Mouse (Mus musculus): ENCODE results near the gene B4galnt1. TPM values are rescaled to one million over a fixed set of nuclear protein-coding genes. Genes with fewer than 3 reads are reported as not detected.
"Not testable (repeated sequence)": the region's sequence is repeated elsewhere in the genome, so short reads cannot be mapped to it uniquely, and the experiment has no call there.

B4galnt1 gene
- polyA plus RNA-seq, 1 experiment from 2014 or later = 6.9 TPM

DNA sequence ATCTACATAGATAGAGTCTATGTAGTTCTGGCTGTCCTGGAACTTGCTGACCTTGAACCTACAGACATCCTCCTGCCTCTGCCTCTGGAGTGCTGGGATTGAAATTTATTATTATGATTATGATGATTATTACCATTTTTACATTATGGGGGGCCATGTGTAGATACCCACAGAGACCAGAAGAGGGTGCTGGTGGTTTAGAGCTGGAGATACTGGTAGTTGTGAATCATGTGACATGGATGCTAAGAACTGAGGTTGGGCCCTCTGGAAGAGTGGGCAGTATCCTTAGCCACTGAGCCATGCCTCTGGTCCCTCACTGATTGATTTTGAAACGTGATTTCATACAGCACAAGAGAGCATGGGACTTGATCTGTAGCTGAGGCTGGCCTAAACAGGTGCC lies 21.4 kb downstream of the B4galnt1 start:
- peaks cover 40% of the 10 kb centered on the region for H3K4me1 ChIP-seq
- H3K9ac ChIP-seq = no peak overlapping the region
- peaks cover 21% of the 10 kb centered on the region for H3K27me3 ChIP-seq
- ATAC-seq (ENCODE audit: low FRiP score, low read depth) = no peak
- no peak overlapping the region for H3K4me3 ChIP-seq
- no peaks in the 10 kb centered on the region for H3K9me3 ChIP-seq
- H3K36me3 ChIP-seq = peaks cover 66% of the 10 kb centered on the region
- H3K27ac ChIP-seq = no peak overlapping the region
- H3K4me2 ChIP-seq (replicated peaks) = no peak overlapping the region
- 92% methylated on average over 1 of the region's 1 CpGs for WGBS

- Histone ChIP-seq H3K4me1 (peaks cover 43% of the 10 kb centered on the region), H3K4me2 (replicated peaks) (peak overlapping the region; percentile 96), H3K9ac (peak overlapping the region; percentile 90), H3K27me3 (peaks cover 10% of the 10 kb centered on the region; the same call in 1 of the 2 replicates), H3K9me3 (no peaks in the 10 kb centered on the region), H3K4me3 (peak overlapping the region; percentile 71), H3K36me3 (peaks cover 65% of the 10 kb centered on the region), H3K27ac (peak overlapping the region; percentile 95; the same call in 1 of the 2 replicates)
- ATAC-seq (ENCODE audit: low FRiP score, low read depth) = no peak
- WGBS = 40% methylated on average over 10 of the region's 10 CpGs
Measured at GRCm38 (mm10) chr10:127187371-127188078, 22.5 kb downstream of the B4galnt1 start.

GRCm38 (mm10) chr10:127188079-127188453 lies 23.0 kb downstream of the B4galnt1 start:
- no peak for ATAC-seq (ENCODE audit: low FRiP score, low read depth)
- peak overlapping the region; percentile 96 for H3K4me2 ChIP-seq (replicated peaks)
- 0 out of 2 replicates have a peak, but pooled peaks cover 9% of the 10 kb centered on the region for H3K27me3 ChIP-seq
- H3K36me3 ChIP-seq = peaks cover 65% of the 10 kb centered on the region
- 1% methylated on average over 17 of the region's 21 CpGs for WGBS
- peak overlapping the region; percentile 90 for H3K9ac ChIP-seq
- H3K27ac ChIP-seq = peak overlapping the region; percentile 95
- peak overlapping the region; percentile 71 for H3K4me3 ChIP-seq
- H3K9me3 ChIP-seq = no peaks in the 10 kb centered on the region
- peaks cover 47% of the 10 kb centered on the region for H3K4me1 ChIP-seq

- Histone ChIP-seq H3K4me1 (peaks cover 51% of the 10 kb centered on the region), H3K36me3 (peaks cover 65% of the 10 kb centered on the region), H3K9me3 (no peaks in the 10 kb centered on the region), H3K27me3 (0 out of 2 replicates have a peak, but pooled peaks cover 6% of the 10 kb centered on the region), H3K27ac (peak overlapping the region; percentile 95), H3K9ac (peak overlapping the region; percentile 90), H3K4me2 (replicated peaks) (peak overlapping the region; percentile 96), H3K4me3 (peak overlapping the region; percentile 71)
- ATAC-seq (ENCODE audit: low FRiP score, low read depth) = peak; percentile 86
- under 1% methylated on average over 43 of the region's 46 CpGs for WGBS
Measured at GRCm38 (mm10) chr10:127188465-127189115, 23.6 kb downstream of the B4galnt1 start.

GRCm38 (mm10) chr10:127189116-127189650 lies 24.2 kb downstream of the B4galnt1 start:
- ATAC-seq (ENCODE audit: low FRiP score, low read depth) = no peak
- H3K4me1 ChIP-seq = peaks cover 47% of the 10 kb centered on the region

DNA sequence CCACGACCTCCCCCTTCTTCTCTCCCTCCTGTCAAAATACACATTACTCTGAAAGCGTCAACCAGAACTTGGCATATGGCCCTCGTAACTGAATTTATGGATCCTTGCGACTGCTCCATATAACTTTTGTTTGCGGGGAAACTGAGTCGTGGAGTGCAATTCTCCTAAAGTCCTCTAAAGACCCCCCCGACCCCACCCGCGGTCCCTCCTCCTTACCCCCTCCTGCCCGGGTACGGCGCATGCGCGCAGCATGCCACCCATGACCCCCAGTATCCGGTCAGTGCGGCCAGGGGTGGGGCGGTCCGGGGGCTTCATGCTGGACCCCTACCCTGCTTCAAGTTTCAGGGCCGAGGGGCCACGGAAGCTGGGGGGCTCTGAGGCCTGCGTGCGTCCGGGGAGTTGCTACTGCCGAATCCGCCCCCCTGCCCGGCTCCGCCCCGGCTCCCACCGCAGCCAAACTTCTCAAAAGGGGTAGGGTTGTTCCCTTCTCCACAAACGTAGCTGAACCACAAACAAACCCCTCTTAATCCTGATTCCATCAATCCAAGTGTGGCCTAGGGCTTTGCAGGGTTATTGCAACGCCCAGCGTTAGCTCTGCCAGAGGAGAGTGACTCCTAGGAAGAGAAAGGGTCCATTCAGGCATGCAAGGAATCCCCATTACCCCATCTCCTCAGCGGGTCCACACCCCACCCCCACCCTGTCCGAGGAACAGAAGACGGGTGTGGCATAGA lies 24.8 kb downstream of the B4galnt1 start, which contains the start of gene Arhgef25:
TSS of gene Arhgef25 (minus strand) at position 433 of the 731 bp plus-strand sequence.
- no peaks in the 10 kb centered on the region for H3K9me3 ChIP-seq
- under 1% methylated on average over 35 of the region's 35 CpGs for whole genome bisulfite sequencing
- H3K9ac ChIP-seq = peak within 1 kb of the TSS; percentile 90
- ATAC-seq (ENCODE audit: low FRiP score, low read depth) = peak; percentile 45
- peaks cover 47% of the 10 kb centered on the region for H3K4me1 ChIP-seq
- H3K4me2 ChIP-seq (replicated peaks) = peak within 1 kb of the TSS; percentile 96
- H3K4me3 ChIP-seq = peak within 1 kb of the TSS; percentile 71
- 0 out of 2 replicates have a peak, but pooled peaks cover 4% of the 10 kb centered on the region for H3K27me3 ChIP-seq
- H3K36me3 ChIP-seq = peaks cover 53% of the 10 kb centered on the region
- peak within 1 kb of the TSS; percentile 95 for H3K27ac ChIP-seq

More at GRCm38 (mm10) chr10:127189116-127189650, 24.2 kb downstream of the B4galnt1 start:
- Histone ChIP-seq H3K27ac (peak overlapping the region; percentile 95), H3K27me3 (0 out of 2 replicates have a peak, but pooled peaks cover 6% of the 10 kb centered on the region), H3K36me3 (peaks cover 60% of the 10 kb centered on the region), H3K9me3 (no peaks in the 10 kb centered on the region), H3K9ac (peak overlapping the region; percentile 90), H3K4me3 (peak overlapping the region; percentile 71), H3K4me2 (replicated peaks) (peak overlapping the region; percentile 96)
- under 1% methylated on average over 26 of the region's 26 CpGs for WGBS

- 0 out of 2 replicates have a peak, but pooled peaks cover 2% of the 10 kb centered on the region for H3K27me3 ChIP-seq
- no peak for ATAC-seq (ENCODE audit: low FRiP score, low read depth)
- H3K4me2 ChIP-seq (replicated peaks) = peak overlapping the region; percentile 96
- H3K9me3 ChIP-seq = no peaks in the 10 kb centered on the region
- peak overlapping the region; percentile 95 for H3K27ac ChIP-seq
- WGBS = 41% methylated on average over 14 of the region's 14 CpGs
- H3K4me1 ChIP-seq = peaks cover 49% of the 10 kb centered on the region
- H3K36me3 ChIP-seq = peaks cover 45% of the 10 kb centered on the region
- H3K9ac ChIP-seq = peak overlapping the region; percentile 90
- H3K4me3 ChIP-seq = peak overlapping the region; percentile 71
Measured at GRCm38 (mm10) chr10:127190398-127191190, 25.6 kb downstream of the B4galnt1 start.

GRCm38 (mm10) chr10:127191191-127192056 lies 26.4 kb downstream of the B4galnt1 start:
- WGBS = 82% methylated on average over 19 of the region's 19 CpGs
- H3K4me2 ChIP-seq (replicated peaks) = no peak overlapping the region
- ATAC-seq (ENCODE audit: low FRiP score, low read depth) = no peak
- H3K9me3 ChIP-seq = no peaks in the 10 kb centered on the region
- peaks cover 37% of the 10 kb centered on the region for H3K36me3 ChIP-seq
- H3K27ac ChIP-seq = peak overlapping the region; percentile 95; the same call in 1 of the 2 replicates
- no peak overlapping the region for H3K9ac ChIP-seq
- H3K4me3 ChIP-seq = no peak overlapping the region; the same call in 1 of the 2 replicates
- H3K4me1 ChIP-seq = peaks cover 52% of the 10 kb centered on the region
- no peaks in the 10 kb centered on the region for H3K27me3 ChIP-seq

DNA sequence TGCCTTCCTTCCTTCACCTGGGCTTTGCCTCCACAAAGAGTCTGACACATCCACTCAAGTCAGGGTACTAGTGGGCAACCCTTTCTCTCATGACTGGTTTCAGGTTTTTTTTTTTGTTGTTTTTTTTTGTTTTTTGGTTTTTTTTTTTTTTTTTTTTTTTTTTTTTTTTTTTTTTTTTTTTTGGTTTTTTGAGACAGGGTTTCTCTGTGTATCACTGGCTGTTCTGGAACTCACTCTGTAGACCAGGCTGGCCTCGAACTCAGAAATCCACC lies 27.0 kb downstream of the B4galnt1 start:
- Histone ChIP-seq H3K4me1 (peaks cover 58% of the 10 kb centered on the region), H3K36me3 (peaks cover 31% of the 10 kb centered on the region)
- H3K27me3 ChIP-seq; H3K4me2 ChIP-seq (replicated peaks); H3K9me3 ChIP-seq; H3K27ac ChIP-seq; H3K4me3 ChIP-seq; ATAC-seq (ENCODE audit: low FRiP score, low read depth); H3K9ac ChIP-seq: not testable (repeated sequence)
- WGBS = 75% methylated on average over 1 of the region's 1 CpGs

DNA sequence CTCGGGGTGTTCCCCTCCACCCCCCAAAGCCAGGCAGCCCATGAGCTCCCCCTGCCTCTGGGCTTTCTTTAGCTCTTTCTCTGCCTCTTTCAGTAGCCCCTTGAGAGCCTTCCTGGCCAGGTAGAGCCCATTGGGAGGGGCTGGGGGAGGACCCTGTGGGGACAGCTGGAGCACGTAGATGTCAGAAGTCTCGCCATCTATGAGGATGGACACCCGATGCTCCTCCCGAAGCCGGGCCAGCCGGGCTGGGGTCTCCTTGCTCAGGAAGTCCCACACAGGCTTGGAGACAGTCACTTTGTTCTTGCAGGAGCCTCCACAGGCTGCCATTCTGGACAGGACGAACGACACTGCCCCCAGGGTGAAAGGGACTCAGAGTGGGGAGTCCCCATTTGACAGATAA lies 28.0 kb downstream of the B4galnt1 start:
- H3K9ac ChIP-seq = no peak overlapping the region
- no peak overlapping the region for H3K27ac ChIP-seq
- H3K36me3 ChIP-seq = peaks cover 39% of the 10 kb centered on the region
- WGBS = 79% methylated on average over 9 of the region's 9 CpGs
- H3K4me3 ChIP-seq = no peak overlapping the region
- H3K4me1 ChIP-seq = peaks cover 52% of the 10 kb centered on the region
- no peak for ATAC-seq (ENCODE audit: low FRiP score, low read depth)
- H3K4me2 ChIP-seq (replicated peaks) = no peak overlapping the region
- H3K27me3 ChIP-seq = no peaks in the 10 kb centered on the region
- no peaks in the 10 kb centered on the region for H3K9me3 ChIP-seq
